Mouse (Mus musculus): ENCODE data around the gene Hsf2bp. TPM values are rescaled to one million over a fixed set of nuclear protein-coding genes. Genes with fewer than 3 reads are reported as not detected.

Hsf2bp gene
- total and polyA plus RNA-seq, 3 experiments, result 0.04 to 0.15 TPM; not detected in 1

GRCm38 (mm10) chr17:31904036-31904435, 132.1 kb downstream of the Hsf2bp start:
- Histone ChIP-seq H3K27ac (ENCODE audit: control insufficient read depth, low read depth, low read length) (no peak overlapping the region), H3K79me2 (ENCODE audit: control insufficient read depth, insufficient read depth, low read length, poor library complexity) (no peaks in the 10 kb centered on the region), H3K27me3 (ENCODE audit: control insufficient read depth in 1 of 2, insufficient read depth in 2 of 2, low read length in 2 of 2) (no peaks in the 10 kb centered on the region), H3K9me3 (replicated peaks; ENCODE audit: insufficient read depth, low read length) (no peaks in the 10 kb centered on the region), H3K4me1 (ENCODE audit: control insufficient read depth in 1 of 2, insufficient read depth in 2 of 2, low read length in 2 of 2) (0 out of 4 replicates have a peak, but pooled peaks cover 0 to under 1% of the 10 kb centered on the region in 2 experiments), H3K4me3 (ENCODE audit: control insufficient read depth in 1 of 2, insufficient read depth in 1 of 2, low read depth in 2 of 2, low read length in 2 of 2) (no peak overlapping the region), H3K36me3 (ENCODE audit: control insufficient read depth in 1 of 2, insufficient read depth in 2 of 2, low read length in 2 of 2) (peaks cover 0 to under 1% of the 10 kb centered on the region in 2 experiments; a peak in 1 of 4 replicates), H3K9ac (ENCODE audit: control insufficient read depth, low read depth, low read length, poor library complexity, severe bottlenecking) (no peak overlapping the region)
- TF ChIP-seq TBP (IDR thresholded peaks at IDR 0.05; ENCODE audit: low read depth, low read length) (no peak), MYC (IDR thresholded peaks at IDR 0.05; ENCODE audit: low read depth, low read length) (no peak), ETS1 (IDR thresholded peaks at IDR 0.05; ENCODE audit: low read depth, low read length) (no peak), RAD21 (IDR thresholded peaks at IDR 0.05; ENCODE audit: low read depth, low read length) (no peak), HCFC1 (IDR thresholded peaks at IDR 0.05; ENCODE audit: low read depth, low read length) (no peak), ZKSCAN1 (IDR thresholded peaks at IDR 0.05; ENCODE audit: low read depth, low read length) (no peak), USF1 (IDR thresholded peaks at IDR 0.05; ENCODE audit: low read depth, low read length) (no peak), CHD2 (IDR thresholded peaks at IDR 0.05; ENCODE audit: low read length) (no peak), GABPA (IDR thresholded peaks at IDR 0.05; ENCODE audit: low read depth, low read length) (no peak), CTCF (IDR thresholded peaks at IDR 0.05 in 2 of 3, conservative IDR thresholded peaks at IDR 0.05 in 1 of 3; ENCODE audit: control insufficient read depth in 1 of 3, insufficient read depth in 1 of 3, low read depth in 2 of 3, low read length in 3 of 3, poor library complexity in 1 of 3, severe bottlenecking in 1 of 3) (no peak), POLR2A (IDR thresholded peaks at IDR 0.05; ENCODE audit: control insufficient read depth in 1 of 2, insufficient read depth in 1 of 2, low read depth in 1 of 2, low read length in 2 of 2, poor library complexity in 1 of 2) (no peak), RCOR1 (IDR thresholded peaks at IDR 0.05; ENCODE audit: low read depth, low read length) (no peak), KAT2A (conservative IDR thresholded peaks at IDR 0.05; ENCODE audit: low read depth, low read length) (no peak)
- no peak for DNase-seq (ENCODE audit: low read depth, low spot score)

GRCm38 (mm10) chr17:31902630-31903198, 133.4 kb downstream of the Hsf2bp start:
- H3K27me3 ChIP-seq (ENCODE audit: control insufficient read depth in 1 of 2, insufficient read depth in 2 of 2, low read length in 2 of 2), result no peaks in the 10 kb centered on the region
- no peak overlapping the region for H3K9ac ChIP-seq (ENCODE audit: control insufficient read depth, low read depth, low read length, poor library complexity, severe bottlenecking)
- no peak overlapping the region for H3K27ac ChIP-seq (ENCODE audit: control insufficient read depth, low read depth, low read length)
- peaks cover 0 to 5% of the 10 kb centered on the region in 2 experiments; a peak in 1 of 4 replicates for H3K36me3 ChIP-seq (ENCODE audit: control insufficient read depth in 1 of 2, insufficient read depth in 2 of 2, low read length in 2 of 2)
- no peaks in the 10 kb centered on the region for H3K9me3 ChIP-seq (replicated peaks; ENCODE audit: insufficient read depth, low read length)
- peaks cover 0 to 6% of the 10 kb centered on the region in 2 experiments; a peak in 1 of 4 replicates for H3K4me1 ChIP-seq (ENCODE audit: control insufficient read depth in 1 of 2, insufficient read depth in 2 of 2, low read length in 2 of 2)
- H3K79me2 ChIP-seq (ENCODE audit: control insufficient read depth, insufficient read depth, low read length, poor library complexity), result no peaks in the 10 kb centered on the region
- TF ChIP-seq MXI1 (IDR thresholded peaks at IDR 0.05; ENCODE audit: low read depth, low read length), result no peak
- TF ChIP-seq MAZ (IDR thresholded peaks at IDR 0.05; ENCODE audit: low read depth, low read length), result no peak
- TF ChIP-seq CHD1 (IDR thresholded peaks at IDR 0.05; ENCODE audit: low read depth, low read length), result no peak
- no peak for TF ChIP-seq RCOR1 (IDR thresholded peaks at IDR 0.05; ENCODE audit: low read depth, low read length)
- no peak for TF ChIP-seq TAL1 (IDR thresholded peaks at IDR 0.05; ENCODE audit: low read length)
- no peak for TF ChIP-seq NELFE (IDR thresholded peaks at IDR 0.05; ENCODE audit: low read depth, low read length)
- no peak for TF ChIP-seq GABPA (IDR thresholded peaks at IDR 0.05; ENCODE audit: low read depth, low read length)
- no peak for TF ChIP-seq USF1 (IDR thresholded peaks at IDR 0.05; ENCODE audit: low read depth, low read length)
- DNase-seq (ENCODE audit: low read depth, low spot score), result no peak
- H3K4me3 ChIP-seq (ENCODE audit: control insufficient read depth in 1 of 2, insufficient read depth in 1 of 2, low read depth in 2 of 2, low read length in 2 of 2), result no peak overlapping the region

Data from MEL (cell line).